Mouse (Mus musculus): ENCODE data around the gene Ip6k2. TPM values are rescaled to one million over a fixed set of nuclear protein-coding genes. Genes with fewer than 3 reads are reported as not detected.

Gene Ip6k2
- total and polyA plus RNA-seq, 2 experiments from 2014 or later, result 22.1 to 28.9 TPM

DNA sequence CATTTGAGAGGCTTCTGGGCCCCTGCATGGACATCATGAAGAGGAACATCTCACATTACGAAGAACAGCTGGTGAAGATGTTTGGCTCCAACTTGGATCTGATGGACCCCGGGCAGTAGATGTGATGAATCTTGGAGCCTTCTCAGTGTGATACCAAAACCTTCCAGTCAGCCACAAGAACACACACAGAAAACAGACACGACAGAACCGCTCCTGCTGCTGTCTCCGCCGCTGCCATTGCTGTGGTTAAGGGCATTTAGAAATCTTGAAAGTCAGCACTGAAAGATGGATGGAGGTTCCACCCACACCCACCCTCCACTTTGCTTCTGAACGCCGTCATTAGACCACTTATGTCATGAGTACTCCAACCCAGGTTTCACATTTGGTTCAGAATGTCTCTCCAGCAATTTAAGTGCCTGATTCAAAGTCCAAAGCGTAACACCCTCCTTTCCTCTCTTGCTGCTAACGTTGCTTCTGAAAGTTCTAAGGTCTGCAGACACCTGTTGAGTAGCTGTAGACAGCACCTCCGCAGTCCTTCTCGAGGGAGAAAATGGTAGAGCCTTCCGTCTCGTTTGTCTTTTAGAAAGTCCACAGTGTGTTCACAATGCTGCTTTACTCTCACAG, 36.6 kb upstream of the Ip6k2 start:
- DNase-seq (ENCODE audit: low spot score) (no peak), ATAC-seq (ENCODE audit: insufficient read depth, low read depth) (no peak)
- Histone ChIP-seq H3K4me1 (ENCODE audit: control insufficient read depth, insufficient read depth) (no peaks in the 10 kb centered on the region), H3K9me3 (replicated peaks; ENCODE audit: control insufficient read depth, low read length) (no peaks in the 10 kb centered on the region), H3K9ac (replicated peaks; ENCODE audit: low read depth, low read length) (no peak overlapping the region), H3K4me2 (ENCODE audit: low read depth, low read length) (no peak overlapping the region), H3K36me3 (replicated peaks; ENCODE audit: control insufficient read depth, insufficient read depth, low read length) (peaks cover 61% of the 10 kb centered on the region), H3K27me3 (ENCODE audit: control insufficient read depth, insufficient read depth, low read length) (no peaks in the 10 kb centered on the region), H3K4me3 (ENCODE audit: low read depth, low read length) (no peak overlapping the region), H3K27ac (ENCODE audit: low read depth) (no peak overlapping the region)
- TF ChIP-seq CTCF (IDR thresholded peaks at IDR 0.05; ENCODE audit: low read depth), result no peak
- TF ChIP-seq EP300 (IDR thresholded peaks at IDR 0.05; ENCODE audit: low read depth), result no peak
- 76% methylated on average over 14 of the region's 14 CpGs for WGBS

DNA sequence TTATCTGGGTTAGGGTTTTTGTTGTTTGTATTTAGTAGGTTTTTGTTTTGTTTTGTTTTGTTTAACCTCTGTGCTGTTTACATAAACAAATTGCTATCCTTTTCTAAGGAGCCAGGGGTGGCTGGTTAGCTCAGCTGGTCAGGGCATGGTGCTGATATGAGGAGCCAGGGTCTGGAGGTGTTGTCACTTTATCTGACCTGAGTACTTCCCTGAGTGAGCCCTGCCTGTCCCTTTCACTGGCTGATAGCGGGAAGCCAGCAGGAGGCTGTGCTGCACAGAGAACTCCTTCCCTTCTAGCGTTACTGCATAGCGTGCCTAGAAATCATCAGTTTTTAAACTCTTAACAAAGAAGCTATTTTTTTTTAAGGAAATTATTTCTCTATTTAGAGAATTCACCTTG, 35.9 kb upstream of the Ip6k2 start:
- Histone ChIP-seq H3K27ac (ENCODE audit: low read depth) (no peak overlapping the region), H3K36me3 (replicated peaks; ENCODE audit: control insufficient read depth, insufficient read depth, low read length) (peaks cover 56% of the 10 kb centered on the region), H3K27me3 (ENCODE audit: control insufficient read depth, insufficient read depth, low read length) (no peaks in the 10 kb centered on the region), H3K9ac (replicated peaks; ENCODE audit: low read depth, low read length) (no peak overlapping the region), H3K4me1 (ENCODE audit: control insufficient read depth, insufficient read depth) (no peaks in the 10 kb centered on the region), H3K4me2 (ENCODE audit: low read depth, low read length) (no peak overlapping the region), H3K4me3 (ENCODE audit: low read depth, low read length) (no peak overlapping the region), H3K9me3 (replicated peaks; ENCODE audit: control insufficient read depth, low read length) (no peaks in the 10 kb centered on the region)
- no peak for ATAC-seq (ENCODE audit: insufficient read depth, low read depth)
- TF ChIP-seq EP300 (IDR thresholded peaks at IDR 0.05; ENCODE audit: low read depth), result no peak
- no peak for TF ChIP-seq CTCF (IDR thresholded peaks at IDR 0.05; ENCODE audit: low read depth)
- no peak for DNase-seq (ENCODE audit: low spot score)
- 57% methylated on average over 3 of the region's 3 CpGs for WGBS

- ATAC-seq (ENCODE audit: insufficient read depth, low read depth) (peak; percentile 77), DNase-seq (ENCODE audit: low spot score) (peak; percentile 24)
- H3K36me3 ChIP-seq (replicated peaks; ENCODE audit: control insufficient read depth, insufficient read depth, low read length), result peaks cover 46% of the 10 kb centered on the region
- no peak for TF ChIP-seq EP300 (IDR thresholded peaks at IDR 0.05; ENCODE audit: low read depth)
- no peak for TF ChIP-seq CTCF (IDR thresholded peaks at IDR 0.05; ENCODE audit: low read depth)
- no peaks in the 10 kb centered on the region for H3K9me3 ChIP-seq (replicated peaks; ENCODE audit: control insufficient read depth, low read length)
- H3K4me1 ChIP-seq (ENCODE audit: control insufficient read depth, insufficient read depth), result no peaks in the 10 kb centered on the region
- 0 out of 2 replicates have a peak overlapping the region, but pooled peaks have one; percentile 26 for H3K9ac ChIP-seq (replicated peaks; ENCODE audit: low read depth, low read length)
- no peak overlapping the region for H3K4me3 ChIP-seq (ENCODE audit: low read depth, low read length)
- no peak overlapping the region for H3K4me2 ChIP-seq (ENCODE audit: low read depth, low read length)
- WGBS, result 38% methylated on average over 11 of the region's 11 CpGs
- H3K27ac ChIP-seq (ENCODE audit: low read depth), result peak overlapping the region; percentile 75
- H3K27me3 ChIP-seq (ENCODE audit: control insufficient read depth, insufficient read depth, low read length), result no peaks in the 10 kb centered on the region
These were observed 34.9 kb upstream of the Ip6k2 start for GRCm38 (mm10) chr9:108748600-108749183.

DNA sequence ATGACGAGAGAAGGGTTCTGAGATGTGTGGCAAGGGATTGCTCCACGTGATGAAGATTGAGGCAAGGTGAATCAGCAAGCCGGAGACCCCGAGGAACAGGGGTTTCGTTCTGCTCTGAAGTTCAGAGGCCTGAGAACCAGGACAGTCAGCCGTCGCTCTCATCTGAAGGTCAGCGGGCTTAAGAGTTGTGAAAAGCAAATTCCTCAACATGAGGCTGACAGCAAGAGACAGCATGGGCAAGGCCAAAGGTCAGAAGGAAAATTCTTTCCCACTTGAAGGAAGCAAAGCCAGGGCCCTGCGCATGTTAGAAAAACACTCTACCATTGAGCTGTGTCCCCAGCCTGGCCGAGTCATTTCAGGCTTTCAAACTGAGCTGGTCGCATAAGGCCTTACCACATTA, 33.0 kb upstream of the Ip6k2 start:
- no peak for DNase-seq (ENCODE audit: low spot score)
- H3K4me1 ChIP-seq (ENCODE audit: control insufficient read depth, insufficient read depth), result no peaks in the 10 kb centered on the region
- H3K9ac ChIP-seq (replicated peaks; ENCODE audit: low read depth, low read length), result no peak overlapping the region
- no peak overlapping the region for H3K27ac ChIP-seq (ENCODE audit: low read depth)
- TF ChIP-seq CTCF (IDR thresholded peaks at IDR 0.05; ENCODE audit: low read depth) (no peak), EP300 (IDR thresholded peaks at IDR 0.05; ENCODE audit: low read depth) (no peak)
- no peak overlapping the region for H3K4me3 ChIP-seq (ENCODE audit: low read depth, low read length)
- H3K36me3 ChIP-seq (replicated peaks; ENCODE audit: control insufficient read depth, insufficient read depth, low read length), result peaks cover 29% of the 10 kb centered on the region
- ATAC-seq (ENCODE audit: insufficient read depth, low read depth), result no peak
- WGBS, result 74% methylated on average over 11 of the region's 11 CpGs
- no peaks in the 10 kb centered on the region for H3K27me3 ChIP-seq (ENCODE audit: control insufficient read depth, insufficient read depth, low read length)
- no peak overlapping the region for H3K4me2 ChIP-seq (ENCODE audit: low read depth, low read length)
- no peaks in the 10 kb centered on the region for H3K9me3 ChIP-seq (replicated peaks; ENCODE audit: control insufficient read depth, low read length)

- DNase-seq (ENCODE audit: low spot score), result no peak
- Histone ChIP-seq H3K4me1 (ENCODE audit: control insufficient read depth, insufficient read depth) (no peaks in the 10 kb centered on the region), H3K4me2 (ENCODE audit: low read depth, low read length) (no peak overlapping the region), H3K9ac (replicated peaks; ENCODE audit: low read depth, low read length) (no peak overlapping the region), H3K27ac (ENCODE audit: low read depth) (no peak overlapping the region), H3K27me3 (ENCODE audit: control insufficient read depth, insufficient read depth, low read length) (no peaks in the 10 kb centered on the region), H3K36me3 (replicated peaks; ENCODE audit: control insufficient read depth, insufficient read depth, low read length) (peaks cover 12% of the 10 kb centered on the region; the same call in 1 of the 2 replicates), H3K9me3 (replicated peaks; ENCODE audit: control insufficient read depth, low read length) (no peaks in the 10 kb centered on the region), H3K4me3 (ENCODE audit: low read depth, low read length) (no peak overlapping the region)
- WGBS, result 83% methylated on average over 10 of the region's 11 CpGs
- no peak for ATAC-seq (ENCODE audit: insufficient read depth, low read depth)
- TF ChIP-seq CTCF (IDR thresholded peaks at IDR 0.05; ENCODE audit: low read depth) (no peak), EP300 (IDR thresholded peaks at IDR 0.05; ENCODE audit: low read depth) (no peak)
These were observed 31.3 kb upstream of the Ip6k2 start for GRCm38 (mm10) chr9:108752142-108752920.

All from heart, postnatal 0 days (tissue).